Mouse (Mus musculus): Measurements from ENCODE around the gene Lias. TPM values are rescaled to one million over a fixed set of nuclear protein-coding genes. Genes with fewer than 3 reads are reported as not detected.
A peak's percentile ranks its signal among the peaks of the same experiment; 100 is the strongest.

Gene Lias
- 68.0 and 74.1 TPM in 2 replicates for polyA plus RNA-seq (2016; fragmentation: Nextera tagmentation; extraction: Ambion mirVana)

DNA sequence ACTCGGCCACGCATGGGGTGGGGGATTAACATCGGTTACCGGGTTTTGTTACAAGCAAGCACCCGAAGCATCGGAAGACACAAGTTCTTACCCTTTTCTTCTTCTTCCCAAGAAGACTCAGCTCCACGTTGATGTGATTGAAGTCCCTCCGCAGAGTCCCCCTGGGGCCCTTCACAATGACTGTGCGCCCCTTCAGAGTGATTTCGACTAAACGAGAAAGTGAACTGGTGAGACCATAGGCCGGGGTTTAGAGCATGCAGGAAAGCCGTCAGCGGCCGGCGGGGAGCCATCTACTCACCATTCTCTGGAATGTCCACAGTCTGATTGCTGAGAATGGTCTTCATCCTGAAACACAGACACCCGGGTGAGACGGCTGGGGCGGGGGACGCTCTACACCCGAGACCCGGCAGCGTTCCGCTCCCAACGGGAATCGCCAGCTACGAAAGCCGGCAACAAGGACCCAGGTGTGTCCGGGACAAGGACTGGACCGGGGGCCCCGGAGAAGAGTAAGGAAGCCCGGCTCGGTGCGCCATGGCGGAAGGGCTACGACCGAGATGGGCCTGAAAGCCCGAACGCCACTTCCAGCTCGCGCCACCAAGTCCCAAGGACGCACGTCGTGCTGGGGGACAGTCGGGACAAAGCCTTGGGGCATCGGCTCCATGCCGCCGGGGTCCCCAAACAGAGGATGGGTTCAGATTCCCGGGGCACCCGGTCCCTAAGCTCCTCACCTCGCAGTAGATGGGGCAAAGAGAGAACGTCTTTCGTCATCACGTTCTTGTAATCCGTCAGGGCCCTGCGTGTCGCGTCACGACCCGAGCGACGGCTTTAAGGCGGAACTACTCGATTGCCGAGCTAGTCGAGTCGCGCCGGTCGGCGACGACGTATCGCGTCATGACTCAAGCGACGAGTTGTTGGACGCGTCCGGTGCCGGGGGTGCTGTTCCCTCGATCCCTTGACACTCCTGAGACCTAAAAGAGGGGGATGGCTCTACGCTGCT is at the start of gene Lias, which contains the start of gene Rpl9:
Gene Lias (plus strand): TSS at position 850 of the 997 bp plus-strand sequence.
Gene Rpl9 (minus strand): TSS at position 797 of the 997 bp plus-strand sequence.
- peak within 1 kb of the TSS; percentile 87 for H3K4me3 ChIP-seq
- peak; percentile 98 for DNase-seq (ENCODE audit: low spot score)
- peaks cover 58% of the 10 kb centered on the region for H3K36me3 ChIP-seq
- H3K27ac ChIP-seq (replicated peaks), result peak within 1 kb of the TSS; percentile 99
- under 1% methylated on average over 83 of the region's 83 CpGs for WGBS
- H3K4me1 ChIP-seq, result peaks cover 23% of the 10 kb centered on the region
- H3K27me3 ChIP-seq (ENCODE audit: low read depth, poor library complexity, severe bottlenecking), result no peaks in the 10 kb centered on the region
- H3K9me3 ChIP-seq (replicated peaks), result no peaks in the 10 kb centered on the region

DNA sequence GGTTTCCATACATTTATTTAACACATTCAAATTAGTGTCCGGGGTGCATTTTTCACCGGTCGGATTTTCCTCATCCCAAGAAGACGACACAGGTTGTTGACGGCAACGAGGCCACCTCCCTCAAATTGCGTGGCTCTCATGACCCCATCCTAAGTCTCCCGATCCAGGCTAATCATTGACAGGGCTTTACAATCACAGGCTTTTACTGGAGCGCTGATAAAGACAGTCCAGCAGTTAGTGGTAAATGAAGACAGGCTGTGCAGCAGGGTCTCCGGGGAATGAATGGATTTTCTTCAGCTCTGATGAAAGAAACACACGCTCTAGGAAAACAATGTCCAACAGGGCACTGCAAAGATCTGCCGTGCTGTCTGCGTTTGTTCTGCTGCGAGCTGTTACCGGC is 43.1 kb upstream of the Lias start, which contains the start of gene Klb:
Gene Klb (plus strand): TSS at position 147 of the 400 bp plus-strand sequence.
- Histone ChIP-seq H3K27me3 (ENCODE audit: low read depth, poor library complexity, severe bottlenecking) (no peaks in the 10 kb centered on the region), H3K27ac (replicated peaks) (no peak within 1 kb of the TSS), H3K4me3 (no peak within 1 kb of the TSS), H3K9me3 (replicated peaks) (no peaks in the 10 kb centered on the region), H3K36me3 (no peaks in the 10 kb centered on the region), H3K4me1 (peaks cover 3% of the 10 kb centered on the region; the same call in 1 of the 2 replicates)
- no peak for DNase-seq (ENCODE audit: low spot score)
- 71% methylated on average over 15 of the region's 15 CpGs for WGBS

DNA sequence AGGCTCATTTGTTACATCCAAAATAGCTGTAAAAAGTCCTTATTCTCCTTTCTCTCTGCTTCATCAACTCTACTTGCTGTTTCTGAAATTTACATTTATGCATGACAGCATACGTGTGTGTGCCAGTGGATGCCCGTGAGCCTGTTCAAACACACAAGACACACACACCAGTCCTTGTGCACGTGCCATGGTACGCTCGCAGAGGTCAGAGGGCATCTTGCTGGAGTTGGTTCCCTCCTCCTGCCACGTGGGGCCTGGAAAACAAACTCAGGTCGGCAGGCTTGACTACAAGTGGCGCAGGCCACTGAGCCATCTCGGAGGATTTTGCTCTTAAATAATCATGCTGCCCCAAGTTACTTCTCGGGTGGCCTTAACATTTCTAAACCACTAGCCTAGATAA is 40.8 kb upstream of the Lias start:
- H3K4me3 ChIP-seq, result no peak overlapping the region
- no peak for DNase-seq (ENCODE audit: low spot score)

DNA sequence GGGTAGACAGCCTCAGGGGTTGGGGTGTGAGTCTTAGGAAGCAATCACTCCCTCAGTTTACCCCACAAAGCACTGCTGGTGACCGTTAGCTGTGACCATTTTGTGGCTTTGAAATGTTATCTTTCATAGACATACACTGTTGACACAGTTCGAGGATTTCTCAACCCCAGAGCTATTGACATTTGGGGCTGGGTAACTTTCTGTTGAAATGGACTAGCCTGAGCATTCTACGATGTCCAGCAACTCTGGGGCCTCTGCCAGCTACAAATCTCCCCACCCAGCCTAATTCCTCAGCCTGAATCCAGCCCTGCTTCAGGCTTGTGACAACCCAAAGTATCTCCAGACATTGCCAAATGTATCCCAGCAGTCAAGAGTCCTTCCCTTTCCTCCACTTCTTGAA is 37.2 kb upstream of the Lias start:
- DNase-seq (ENCODE audit: low spot score), result no peak
- Histone ChIP-seq H3K36me3 (no peaks in the 10 kb centered on the region), H3K27ac (replicated peaks) (no peak overlapping the region), H3K4me3 (no peak overlapping the region), H3K9me3 (replicated peaks) (no peaks in the 10 kb centered on the region; the same call in 1 of the 2 replicates), H3K27me3 (ENCODE audit: low read depth, poor library complexity, severe bottlenecking) (no peaks in the 10 kb centered on the region), H3K4me1 (no peaks in the 10 kb centered on the region)
- 91% methylated on average over 3 of the region's 3 CpGs for WGBS

More for the DNA sequence above, 40.8 kb upstream of the Lias start:
- H3K27me3 ChIP-seq (ENCODE audit: low read depth, poor library complexity, severe bottlenecking), result no peaks in the 10 kb centered on the region
- 75% methylated on average over 10 of the region's 10 CpGs for WGBS
- H3K4me1 ChIP-seq, result peaks cover 3% of the 10 kb centered on the region; the same call in 1 of the 2 replicates
- no peaks in the 10 kb centered on the region for H3K36me3 ChIP-seq
- no peaks in the 10 kb centered on the region; the same call in 1 of the 2 replicates for H3K9me3 ChIP-seq (replicated peaks)
- no peak overlapping the region for H3K27ac ChIP-seq (replicated peaks)

DNA sequence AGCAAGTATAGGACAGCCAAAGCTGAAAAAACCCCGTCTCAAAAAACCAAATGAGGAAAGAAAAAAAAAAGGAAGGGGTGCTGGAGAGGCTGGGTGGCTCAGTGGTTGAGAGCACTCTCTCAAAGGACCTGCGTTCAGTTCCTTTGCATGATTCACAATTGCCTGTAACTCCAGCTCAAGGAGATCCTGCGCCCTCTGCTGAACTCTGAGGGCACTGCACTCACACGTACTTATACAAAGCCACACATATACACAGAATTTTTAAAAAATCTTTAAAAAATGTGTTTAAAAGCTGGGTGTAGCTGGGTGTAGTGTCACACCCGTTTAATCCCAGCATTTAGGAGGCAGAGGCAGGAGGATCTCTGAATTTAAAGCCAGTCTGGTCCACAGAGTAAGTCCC is 36.3 kb upstream of the Lias start:
- H3K36me3 ChIP-seq, result no peaks in the 10 kb centered on the region
- no peaks in the 10 kb centered on the region; the same call in 1 of the 2 replicates for H3K9me3 ChIP-seq (replicated peaks)
- no peaks in the 10 kb centered on the region for H3K4me1 ChIP-seq
- H3K4me3 ChIP-seq, result no peak overlapping the region
- H3K27me3 ChIP-seq (ENCODE audit: low read depth, poor library complexity, severe bottlenecking), result no peaks in the 10 kb centered on the region
- H3K27ac ChIP-seq (replicated peaks), result no peak overlapping the region
- 77% methylated on average over 5 of the region's 5 CpGs for WGBS
- DNase-seq (ENCODE audit: low spot score), result no peak

DNA sequence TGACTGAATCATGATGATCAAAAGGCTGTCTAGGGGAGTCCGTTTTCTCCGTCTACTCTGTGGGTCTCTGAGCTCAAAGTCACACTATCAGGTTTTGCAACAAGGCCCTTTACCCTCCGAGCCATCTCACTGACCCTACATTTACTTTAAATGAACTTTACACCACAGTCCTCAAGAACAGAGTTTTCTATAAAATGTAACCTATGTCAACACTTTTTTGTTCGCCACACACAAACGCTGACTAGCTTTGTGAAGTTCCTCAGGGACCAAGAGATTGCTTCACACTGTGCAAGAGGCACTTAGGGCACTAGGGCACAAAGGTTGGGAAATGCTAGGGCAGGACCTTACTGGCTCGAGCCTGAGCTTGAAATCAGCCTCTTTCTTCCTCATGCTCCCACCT is 34.4 kb upstream of the Lias start:
- H3K9me3 ChIP-seq (replicated peaks), result no peaks in the 10 kb centered on the region; the same call in 1 of the 2 replicates
- no peaks in the 10 kb centered on the region for H3K36me3 ChIP-seq
- DNase-seq (ENCODE audit: low spot score), result no peak
- no peak overlapping the region for H3K4me3 ChIP-seq
- no peak overlapping the region for H3K27ac ChIP-seq (replicated peaks)
- 88% methylated on average over 6 of the region's 6 CpGs for WGBS
- H3K4me1 ChIP-seq, result no peaks in the 10 kb centered on the region
- no peaks in the 10 kb centered on the region for H3K27me3 ChIP-seq (ENCODE audit: low read depth, poor library complexity, severe bottlenecking)

DNA sequence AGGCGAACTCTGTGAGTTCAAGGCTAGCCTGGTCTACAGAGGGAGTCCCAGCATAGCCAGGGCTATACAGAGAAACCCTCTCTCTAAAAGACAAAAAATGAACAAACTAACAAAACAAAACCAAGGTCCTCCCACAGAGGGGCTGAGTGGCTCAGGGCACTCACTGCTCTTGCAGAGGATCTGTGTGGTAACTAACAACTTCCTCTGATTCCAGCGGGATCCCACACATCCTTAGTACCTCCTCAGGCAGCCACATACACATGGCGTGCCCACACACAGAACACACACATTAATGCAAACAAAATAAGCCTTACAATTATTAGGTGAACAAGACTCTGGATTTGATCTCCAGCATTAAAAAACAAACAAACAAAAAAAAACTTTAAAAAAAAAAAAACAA is 33.5 kb upstream of the Lias start:
- Histone ChIP-seq H3K4me3 (no peak overlapping the region), H3K36me3 (no peaks in the 10 kb centered on the region), H3K9me3 (replicated peaks) (no peaks in the 10 kb centered on the region; the same call in 1 of the 2 replicates), H3K4me1 (no peaks in the 10 kb centered on the region), H3K27ac (replicated peaks) (no peak overlapping the region), H3K27me3 (ENCODE audit: low read depth, poor library complexity, severe bottlenecking) (no peaks in the 10 kb centered on the region)
- WGBS, result 87% methylated on average over 3 of the region's 3 CpGs
- DNase-seq (ENCODE audit: low spot score), result no peak

DNA sequence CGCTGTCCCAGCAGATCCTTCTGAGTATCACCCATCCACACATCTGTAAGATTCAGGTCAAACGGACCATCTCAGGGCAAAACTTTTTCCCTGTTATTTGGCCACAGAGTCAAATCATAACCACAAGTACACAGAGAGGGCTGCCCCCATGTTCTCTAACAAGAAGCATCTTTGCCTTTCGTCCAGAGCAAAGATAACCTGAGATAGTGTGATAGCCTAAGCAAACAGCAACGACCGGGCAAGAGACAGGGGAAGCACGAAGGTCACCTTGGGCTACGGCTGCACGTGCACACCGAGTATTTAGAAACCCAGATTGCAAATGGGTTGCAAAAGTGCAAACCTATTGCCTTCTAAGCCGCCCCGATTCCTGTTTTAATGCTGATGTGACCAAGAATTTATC is 23.5 kb upstream of the Lias start:
- Histone ChIP-seq H3K4me3 (no peak overlapping the region), H3K36me3 (no peaks in the 10 kb centered on the region), H3K27ac (replicated peaks) (no peak overlapping the region), H3K9me3 (replicated peaks) (no peaks in the 10 kb centered on the region), H3K27me3 (ENCODE audit: low read depth, poor library complexity, severe bottlenecking) (no peaks in the 10 kb centered on the region), H3K4me1 (no peaks in the 10 kb centered on the region)
- 92% methylated on average over 11 of the region's 11 CpGs for WGBS
- no peak for DNase-seq (ENCODE audit: low spot score)

DNA sequence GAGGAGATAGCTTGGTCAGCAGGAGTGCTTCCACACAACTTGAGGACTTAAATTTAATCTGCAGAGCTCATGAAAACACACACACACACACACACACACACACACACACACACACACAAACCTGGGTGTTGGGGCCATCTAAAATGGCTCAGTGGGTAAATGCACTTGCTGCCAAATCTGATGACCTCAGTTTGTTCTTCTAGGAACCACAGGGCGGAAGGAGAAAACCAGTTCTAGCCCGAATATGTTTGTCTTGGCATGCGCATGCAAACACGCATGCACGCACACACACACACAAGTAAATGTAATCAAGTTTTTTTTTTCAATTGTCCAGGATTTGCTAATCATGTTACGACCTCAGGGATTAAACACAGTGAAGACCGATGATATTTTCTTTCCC is 19.7 kb upstream of the Lias start:
- DNase-seq (ENCODE audit: low spot score), result no peak
- Histone ChIP-seq H3K9me3 (replicated peaks) (no peaks in the 10 kb centered on the region), H3K4me1 (no peaks in the 10 kb centered on the region), H3K27ac (replicated peaks) (no peak overlapping the region), H3K4me3 (no peak overlapping the region), H3K27me3 (ENCODE audit: low read depth, poor library complexity, severe bottlenecking) (no peaks in the 10 kb centered on the region), H3K36me3 (no peaks in the 10 kb centered on the region)
- 96% methylated on average over 7 of the region's 7 CpGs for WGBS

DNA sequence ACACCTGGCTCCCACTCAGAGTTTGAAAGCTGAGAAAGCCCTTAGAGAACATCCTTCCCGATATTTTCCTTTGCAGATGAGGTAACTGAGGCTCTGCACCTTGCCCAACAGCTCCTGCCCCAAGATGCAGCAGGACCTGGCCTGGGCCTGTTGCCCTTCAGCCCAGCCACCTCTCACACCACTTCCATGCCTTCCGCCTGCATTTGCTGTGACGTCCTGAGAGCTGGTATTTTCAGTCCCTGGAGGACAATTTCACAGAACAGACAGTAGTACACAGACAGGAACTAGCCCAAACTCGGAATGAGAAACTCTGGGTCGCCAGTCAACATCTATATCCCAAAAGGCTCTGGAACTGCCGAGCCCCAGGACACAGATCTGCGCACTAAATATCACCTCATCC is 16.6 kb upstream of the Lias start:
- Histone ChIP-seq H3K4me3 (no peak overlapping the region), H3K27me3 (ENCODE audit: low read depth, poor library complexity, severe bottlenecking) (no peaks in the 10 kb centered on the region), H3K4me1 (no peaks in the 10 kb centered on the region), H3K9me3 (replicated peaks) (no peaks in the 10 kb centered on the region), H3K36me3 (no peaks in the 10 kb centered on the region), H3K27ac (replicated peaks) (no peak overlapping the region)
- no peak for DNase-seq (ENCODE audit: low spot score)
- 90% methylated on average over 7 of the region's 7 CpGs for WGBS

DNA sequence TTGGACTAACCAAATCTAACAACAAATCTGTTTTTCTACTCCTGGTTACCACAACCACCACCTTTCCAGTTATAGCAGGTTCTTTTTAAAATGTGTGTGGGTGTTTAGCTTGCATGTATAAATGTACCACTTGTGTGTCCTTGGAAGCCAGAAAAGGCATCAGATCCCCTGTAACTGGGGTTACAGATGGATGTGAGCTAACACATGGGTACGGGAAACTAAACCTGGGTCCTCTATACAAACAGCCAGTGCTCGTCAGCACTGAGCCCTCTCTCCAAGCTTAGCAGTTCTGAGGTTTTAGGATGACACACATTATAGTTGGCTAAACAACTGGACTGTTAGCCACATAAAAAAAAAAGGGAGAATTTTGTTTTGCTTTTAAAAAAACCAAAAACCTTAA is 5.6 kb upstream of the Lias start:
- H3K36me3 ChIP-seq, result peaks cover 46% of the 10 kb centered on the region
- peaks cover 13% of the 10 kb centered on the region for H3K4me1 ChIP-seq
- H3K9me3 ChIP-seq (replicated peaks), result no peaks in the 10 kb centered on the region
- H3K27ac ChIP-seq (replicated peaks), result no peak overlapping the region
- WGBS, result 75% methylated on average over 2 of the region's 2 CpGs
- no peak for DNase-seq (ENCODE audit: low spot score)
- no peak overlapping the region for H3K4me3 ChIP-seq
- no peaks in the 10 kb centered on the region for H3K27me3 ChIP-seq (ENCODE audit: low read depth, poor library complexity, severe bottlenecking)

DNA sequence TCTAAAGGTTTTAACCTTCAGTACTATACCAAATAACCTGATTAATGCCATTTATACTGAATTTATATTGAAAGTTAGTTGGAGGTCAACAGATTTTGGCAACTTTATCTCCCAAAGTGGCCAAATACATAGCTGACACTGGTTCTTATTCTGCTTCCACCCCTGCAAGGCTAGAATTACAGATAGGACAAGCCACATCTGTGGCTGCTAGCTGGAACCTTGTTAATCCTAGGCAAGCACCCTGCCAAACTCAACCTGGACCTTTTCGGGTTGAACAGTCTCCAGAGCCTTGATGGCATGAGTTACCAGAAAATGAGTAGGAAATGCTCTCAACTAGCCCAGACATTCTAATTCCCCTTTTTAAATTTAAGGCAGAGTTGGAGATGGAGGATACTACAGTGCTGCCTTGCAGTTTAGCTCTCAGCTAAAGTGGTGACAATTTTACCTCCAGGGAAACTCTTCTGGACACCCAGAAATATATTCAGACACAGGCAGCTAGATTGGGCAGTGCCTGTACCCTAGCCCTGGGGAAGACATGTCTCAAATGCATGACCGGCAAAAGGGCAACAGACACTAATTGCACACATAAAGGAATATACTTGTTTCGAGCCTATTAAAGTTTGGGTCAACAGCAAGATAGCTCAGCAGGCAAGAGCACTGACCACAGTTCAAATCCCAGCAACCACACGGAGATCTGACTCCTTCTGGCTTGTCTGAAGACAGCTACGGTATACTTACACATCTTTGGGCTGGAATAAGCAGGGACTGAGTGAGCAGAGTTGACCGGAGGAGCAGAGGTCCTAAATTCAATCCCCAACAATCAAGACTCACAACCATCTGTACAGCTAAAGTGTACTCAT is 4.1 kb upstream of the Lias start:
- H3K36me3 ChIP-seq, result peaks cover 46% of the 10 kb centered on the region
- DNase-seq (ENCODE audit: low spot score), result no peak
- H3K9me3 ChIP-seq (replicated peaks), result no peaks in the 10 kb centered on the region
- peaks cover 18% of the 10 kb centered on the region for H3K4me1 ChIP-seq
- H3K27me3 ChIP-seq (ENCODE audit: low read depth, poor library complexity, severe bottlenecking), result no peaks in the 10 kb centered on the region
- no peak overlapping the region for H3K27ac ChIP-seq (replicated peaks)
- no peak overlapping the region for H3K4me3 ChIP-seq
- 77% methylated on average over 6 of the region's 6 CpGs for WGBS

Data from midbrain, embryonic 10.5 days (tissue).